Mouse (Mus musculus): ENCODE results near the gene Slc41a2.

GRCm38 (mm10) chr10:83220217-83220616, 117.5 kb downstream of the Slc41a2 start:
- no peak for TF ChIP-seq CTCF (IDR thresholded peaks at IDR 0.05; ENCODE audit: control insufficient read depth, insufficient read depth, insufficient replicate concordance, low read depth, low read length)
- TF ChIP-seq POLR2A (IDR thresholded peaks at IDR 0.05; ENCODE audit: control insufficient read depth, low read depth, low read length), result no peak
